Mouse (Mus musculus) liver, adult 2 months (tissue): ENCODE results near the gene Ube3c.

Source experiments
- CTCF ChIP-seq: fragments of 200-500 bp; IDR thresholded peaks from 2 replicates; pipeline ENCODE4 v1.5.1; 2011; ENCODE audit warnings: low read depth, low read length, control low read depth
- POLR2A ChIP-seq: fragments of 200-500 bp; IDR thresholded peaks from 2 replicates; pipeline ENCODE4 v1.6.1; 2011; ENCODE audit warnings: low read length, control low read depth; ENCODE audit not compliant: insufficient read depth; ENCODE audit errors: extremely low read depth

- TF ChIP-seq POLR2A (no peak), CTCF (no peak)
Observed at GRCm38 (mm10) chr5:29685085-29685484, 116.0 kb downstream of the Ube3c start.
